Mouse (Mus musculus): Measurements from ENCODE around the gene Hist1h3g. TPM values are rescaled to one million over a fixed set of nuclear protein-coding genes. Genes with fewer than 3 reads are reported as not detected.
"Not testable (repeated sequence)": the region's sequence is repeated elsewhere in the genome, so short reads cannot be mapped to it uniquely, and the experiment has no call there.

Gene Hist1h3g
- polyA plus RNA-seq (2012; rRNA removed): 1.5 and 2.8 TPM in 2 replicates

- not testable (repeated sequence) for DNase-seq (ENCODE audit: low read depth)
These were observed at the start of gene Hist1h3g for GRCm38 (mm10) chr13:23535137-23536075. TSS of gene Hist1h3g (plus strand) at chr13:23535422.

- DNase-seq (ENCODE audit: low read depth): no peak
These were observed 46.6 kb upstream of the Hist1h3g start, which contains the start of gene Btn2a2 for GRCm38 (mm10) chr13:23488400-23489322. TSS of gene Btn2a2 (minus strand) at chr13:23488857.

- no peak for DNase-seq (ENCODE audit: low read depth)
These were observed 44.4 kb upstream of the Hist1h3g start for GRCm38 (mm10) chr13:23490863-23491262.

GRCm38 (mm10) chr13:23491263-23491662, 44.0 kb upstream of the Hist1h3g start:
- no peak for DNase-seq (ENCODE audit: low read depth)

- no peak for DNase-seq (ENCODE audit: low read depth)
These were observed 43.2 kb upstream of the Hist1h3g start for GRCm38 (mm10) chr13:23491990-23492389.

- DNase-seq (ENCODE audit: low read depth): no peak
These were observed 39.7 kb upstream of the Hist1h3g start for GRCm38 (mm10) chr13:23495526-23495925.

GRCm38 (mm10) chr13:23497656-23498321, 37.4 kb upstream of the Hist1h3g start:
- no peak for DNase-seq (ENCODE audit: low read depth)

- DNase-seq (ENCODE audit: low read depth): no peak
These were observed 36.6 kb upstream of the Hist1h3g start for GRCm38 (mm10) chr13:23498653-23499052.

- DNase-seq (ENCODE audit: low read depth): no peak
These were observed 35.3 kb upstream of the Hist1h3g start for GRCm38 (mm10) chr13:23499943-23500342.

- no peak for DNase-seq (ENCODE audit: low read depth)
These were observed 34.6 kb upstream of the Hist1h3g start for GRCm38 (mm10) chr13:23500424-23501200.

- no peak for DNase-seq (ENCODE audit: low read depth)
These were observed 33.7 kb upstream of the Hist1h3g start for GRCm38 (mm10) chr13:23501511-23501910.

- DNase-seq (ENCODE audit: low read depth): no peak
These were observed 33.1 kb upstream of the Hist1h3g start for GRCm38 (mm10) chr13:23502031-23502567.

GRCm38 (mm10) chr13:23502916-23503315, 32.3 kb upstream of the Hist1h3g start:
- no peak for DNase-seq (ENCODE audit: low read depth)

- no peak for DNase-seq (ENCODE audit: low read depth)
These were observed 31.4 kb upstream of the Hist1h3g start for GRCm38 (mm10) chr13:23503797-23504196.

- no peak for DNase-seq (ENCODE audit: low read depth)
These were observed 29.4 kb upstream of the Hist1h3g start for GRCm38 (mm10) chr13:23505662-23506345.

GRCm38 (mm10) chr13:23506351-23506750, 28.9 kb upstream of the Hist1h3g start:
- no peak for DNase-seq (ENCODE audit: low read depth)

GRCm38 (mm10) chr13:23506819-23507515, 28.3 kb upstream of the Hist1h3g start:
- DNase-seq (ENCODE audit: low read depth): no peak

- DNase-seq (ENCODE audit: low read depth): no peak
These were observed 25.1 kb upstream of the Hist1h3g start for GRCm38 (mm10) chr13:23510127-23510526.

GRCm38 (mm10) chr13:23513517-23513916, 21.7 kb upstream of the Hist1h3g start:
- DNase-seq (ENCODE audit: low read depth): no peak

All from gonadal fat pad, adult 2 months (tissue).